Comparison of ENCODE assay signal across 23 mouse cellular contexts in the genomic region with DNA sequence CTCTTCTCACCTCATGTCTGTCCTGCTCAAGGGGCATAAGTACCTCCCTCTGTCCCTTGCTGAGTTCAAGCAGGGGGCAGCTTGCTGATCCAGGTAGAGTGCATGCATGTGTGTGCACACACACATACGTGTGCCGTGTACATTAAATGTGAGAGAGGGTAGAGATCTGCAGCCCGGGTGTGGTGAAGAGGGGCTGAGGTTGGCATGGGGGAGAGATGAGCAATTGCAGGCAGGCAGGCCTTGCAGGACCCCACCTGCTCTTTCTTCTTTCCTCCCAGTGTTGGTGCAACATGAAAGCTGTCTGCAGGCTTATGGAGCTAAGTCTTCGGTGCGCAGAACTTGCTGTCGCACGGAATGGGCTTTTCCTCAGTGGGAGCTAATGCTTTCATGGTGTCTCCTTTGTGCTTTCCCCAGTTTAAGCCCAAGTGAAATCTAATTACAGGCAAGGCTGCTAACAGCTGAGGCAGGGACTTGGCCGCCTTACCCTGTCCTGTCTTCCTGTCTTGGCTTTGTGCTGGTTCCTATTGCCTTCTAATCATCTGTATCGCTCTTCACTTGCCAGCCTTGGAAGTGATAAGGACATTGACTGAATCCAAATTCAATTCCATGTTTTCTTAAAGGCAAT.
DNase-seq lines count a peak whose midpoint lies in the region; ATAC-seq and TF ChIP-seq lines count a peak whose summit lies in the region.
"Had no signal": no experiment of that assay in that cellular context is flagged by ENCODE, and none has a peak within 500 bp of the region (broad histone marks: within the 10 kb centered on the region; RNA-seq: fewer than 3 reads in every experiment).

No protein-coding gene starts in this region.

- peak overlapping the region; percentile 53; the same call in 1 of the 2 replicates for H3K27ac ChIP-seq in midbrain, embryonic 10.5 days (replicated peaks)
- no peak overlapping the region for H3K27ac ChIP-seq in midbrain, postnatal 0 days (ENCODE audit: low read depth, low read length)
- H3K27ac ChIP-seq in forebrain, embryonic 13.5 days: no peak overlapping the region
- peak overlapping the region; percentile 20; the same call in 1 of the 2 replicates for H3K27ac ChIP-seq in midbrain, embryonic 11.5 days (ENCODE audit: low read depth, low read length)
- no peak overlapping the region; the same call in 1 of the 2 replicates for H3K27ac ChIP-seq in midbrain, embryonic 16.5 days (ENCODE audit: low read length)
- H3K27ac ChIP-seq: gastrocnemius, adult 2 months; kidney, postnatal 0 days; limb, embryonic 13.5 days had no signal

- ATAC-seq in midbrain, postnatal 0 days (ENCODE audit: low FRiP score): no peak
- peak; percentile 59; the same call in 1 of the 2 replicates for ATAC-seq in forebrain, embryonic 13.5 days
- 0 out of 2 replicates have a peak, but pooled peaks have one; percentile 16 for ATAC-seq in midbrain, embryonic 11.5 days (ENCODE audit: low FRiP score)
- ATAC-seq in midbrain, embryonic 16.5 days: peak; percentile 55; the same call in 1 of the 2 replicates
- ATAC-seq in megakaryocyte, adult 5-6 weeks (ENCODE audit: poor library complexity, severe bottlenecking): no peak
- ATAC-seq: CD4-positive, CD25-positive, alpha-beta regulatory T cell, adult 4 months; intestine, embryonic 16.5 days had no signal

- no peak overlapping the region for H3K4me3 ChIP-seq in midbrain, embryonic 10.5 days
- no peak overlapping the region for H3K4me3 ChIP-seq in midbrain, postnatal 0 days (ENCODE audit: low read depth, low read length)
- no peak overlapping the region for H3K4me3 ChIP-seq in forebrain, embryonic 13.5 days
- H3K4me3 ChIP-seq in midbrain, embryonic 11.5 days (ENCODE audit: low read depth, low read length): no peak overlapping the region
- no peak overlapping the region for H3K4me3 ChIP-seq in midbrain, embryonic 16.5 days (ENCODE audit: low read depth, low read length)
- H3K4me3 ChIP-seq: erythroblast, embryonic 14.5 days; gastrocnemius, adult 2 months; limb, embryonic 13.5 days had no signal

- H3K9me3 ChIP-seq in midbrain, embryonic 10.5 days (replicated peaks): peaks cover 6% of the 10 kb centered on the region; the same call in 1 of the 2 replicates
- no peaks in the 10 kb centered on the region for H3K9me3 ChIP-seq in midbrain, postnatal 0 days (ENCODE audit: low read length)
- H3K9me3 ChIP-seq in forebrain, embryonic 13.5 days (replicated peaks): 0 out of 2 replicates have a peak, but pooled peaks cover 3% of the 10 kb centered on the region
- no peaks in the 10 kb centered on the region for H3K9me3 ChIP-seq in midbrain, embryonic 11.5 days (ENCODE audit: control insufficient read depth, low read length)
- H3K9me3 ChIP-seq in midbrain, embryonic 16.5 days (replicated peaks; ENCODE audit: control insufficient read depth, low read length, poor library complexity, severe bottlenecking): no peaks in the 10 kb centered on the region
- H3K9me3 ChIP-seq: limb, embryonic 13.5 days had no signal

- H3K4me1 ChIP-seq in midbrain, embryonic 10.5 days: peaks cover 25% of the 10 kb centered on the region
- peaks cover 8% of the 10 kb centered on the region; the same call in 1 of the 2 replicates for H3K4me1 ChIP-seq in midbrain, postnatal 0 days (ENCODE audit: insufficient read depth, low read length)
- H3K4me1 ChIP-seq in forebrain, embryonic 13.5 days: peaks cover 25% of the 10 kb centered on the region
- H3K4me1 ChIP-seq in midbrain, embryonic 11.5 days (ENCODE audit: control insufficient read depth, insufficient read depth, low read length): peaks cover 10% of the 10 kb centered on the region
- H3K4me1 ChIP-seq in midbrain, embryonic 16.5 days (ENCODE audit: control insufficient read depth, insufficient read depth, low read length): peaks cover 22% of the 10 kb centered on the region

- no peak overlapping the region for H3K4me2 ChIP-seq in midbrain, postnatal 0 days (ENCODE audit: low read depth, low read length, poor library complexity, severe bottlenecking)
- no peak overlapping the region for H3K4me2 ChIP-seq in forebrain, embryonic 13.5 days
- H3K4me2 ChIP-seq in midbrain, embryonic 11.5 days: no peak overlapping the region
- H3K4me2 ChIP-seq in midbrain, embryonic 16.5 days (ENCODE audit: low read length): no peak overlapping the region
- H3K4me2 ChIP-seq: limb, embryonic 13.5 days; liver, embryonic 11.5 days had no signal

- 79% methylated on average over 9 of the region's 9 CpGs for WGBS in midbrain, embryonic 10.5 days
- 61% methylated on average over 9 of the region's 9 CpGs for WGBS in midbrain, postnatal 0 days
- 46% methylated on average over 9 of the region's 9 CpGs for WGBS in forebrain, embryonic 13.5 days
- WGBS in midbrain, embryonic 11.5 days: 63% methylated on average over 9 of the region's 9 CpGs
- WGBS in midbrain, embryonic 16.5 days: 49% methylated on average over 9 of the region's 9 CpGs

- TF ChIP-seq CTCF in midbrain, postnatal 0 days (IDR thresholded peaks at IDR 0.05): no peak

- no peak for DNase-seq in midbrain, embryonic 10.5 days (ENCODE audit: low spot score)
- no peak for DNase-seq in midbrain, postnatal 0 days (ENCODE audit: low spot score)
- no peak for DNase-seq in midbrain, embryonic 11.5 days (ENCODE audit: low spot score, missing footprints)
- DNase-seq in lung, postnatal 10 days: no peak
- DNase-seq: adrenal gland, adult 8-10 months; cerebellum, adult 9-11 months; gastrocnemius, adult 2 months; heart, postnatal 14 days; kidney, adult 8-10 months; kidney, postnatal 4 days; lung, postnatal 4 days; right cerebral cortex, adult 18-20 months; spleen, adult 18-20 months; thymus, postnatal 36 days had no signal

- peaks cover 32% of the 10 kb centered on the region; the same call in 1 of the 2 replicates for H3K27me3 ChIP-seq in midbrain, embryonic 10.5 days (ENCODE audit: low read depth, poor library complexity, severe bottlenecking)
- H3K27me3 ChIP-seq in midbrain, postnatal 0 days (ENCODE audit: insufficient read depth, low read length): no peaks in the 10 kb centered on the region
- H3K27me3 ChIP-seq in forebrain, embryonic 13.5 days: no peaks in the 10 kb centered on the region
- no peaks in the 10 kb centered on the region; the same call in 1 of the 2 replicates for H3K27me3 ChIP-seq in midbrain, embryonic 11.5 days (ENCODE audit: control insufficient read depth, insufficient read depth, low read length)
- no peaks in the 10 kb centered on the region for H3K27me3 ChIP-seq in midbrain, embryonic 16.5 days (ENCODE audit: control insufficient read depth, insufficient read depth, low read depth, low read length)

- H3K9ac ChIP-seq in midbrain, postnatal 0 days (replicated peaks; ENCODE audit: low read length, poor library complexity, severe bottlenecking): no peak overlapping the region
- H3K9ac ChIP-seq in forebrain, embryonic 13.5 days: 0 out of 2 replicates have a peak overlapping the region, but pooled peaks have one; percentile 16
- H3K9ac ChIP-seq in midbrain, embryonic 11.5 days (ENCODE audit: low read length): 0 out of 2 replicates have a peak overlapping the region, but pooled peaks have one; percentile 20
- H3K9ac ChIP-seq in midbrain, embryonic 16.5 days (ENCODE audit: low read depth, low read length): no peak overlapping the region
- H3K9ac ChIP-seq: limb, embryonic 13.5 days had no signal

- no peaks in the 10 kb centered on the region for H3K36me3 ChIP-seq in midbrain, embryonic 10.5 days
- H3K36me3 ChIP-seq in midbrain, postnatal 0 days (ENCODE audit: insufficient read depth, low read length): no peaks in the 10 kb centered on the region
- H3K36me3 ChIP-seq in forebrain, embryonic 13.5 days (ENCODE audit: poor library complexity, severe bottlenecking): no peaks in the 10 kb centered on the region
- no peaks in the 10 kb centered on the region for H3K36me3 ChIP-seq in midbrain, embryonic 11.5 days (ENCODE audit: control insufficient read depth, insufficient read depth, low read length)
- H3K36me3 ChIP-seq in midbrain, embryonic 16.5 days (ENCODE audit: control insufficient read depth, insufficient read depth, low read length): no peaks in the 10 kb centered on the region
- H3K36me3 ChIP-seq: limb, embryonic 13.5 days had no signal

Comparison
In these comparisons a context has a peak if more than half of its experiments do, and no peak if none do; other contexts are left out.
1. H3K27ac ChIP-seq: peak in midbrain, embryonic 10.5 days (single experiment) and midbrain, embryonic 11.5 days (single experiment); none in midbrain, postnatal 0 days (single experiment), forebrain, embryonic 13.5 days (single experiment) and midbrain, embryonic 16.5 days (single experiment).
2. ATAC-seq: peak in forebrain, embryonic 13.5 days (single experiment), midbrain, embryonic 11.5 days (single experiment) and midbrain, embryonic 16.5 days (single experiment); none in midbrain, postnatal 0 days (single experiment) and megakaryocyte, adult 5-6 weeks (single experiment).
3. H3K9ac ChIP-seq: peak in forebrain, embryonic 13.5 days (single experiment) and midbrain, embryonic 11.5 days (single experiment); none in midbrain, postnatal 0 days (single experiment) and midbrain, embryonic 16.5 days (single experiment).